Mouse (Mus musculus) midbrain, postnatal 0 days (tissue): ENCODE data around the gene Ptprn2. TPM values are rescaled to one million over a fixed set of nuclear protein-coding genes. Genes with fewer than 3 reads are reported as not detected.

Experiments used
- ATAC-seq: fragments of 200-750 bp; cut with Nextera tagmentation; 2 replicates; pipeline ENCODE4 v1.8.0; 2017; ENCODE audit warnings: moderate number of reproducible peaks, mild to moderate bottlenecking, moderate TSS enrichment, moderate library complexity; ENCODE audit not compliant: low FRiP score
- DNase-seq: peaks from one replicate; pipeline ENCODE4 v3.0.0-alpha.2; 2015; ENCODE audit warnings: low spot score
- H3K27ac ChIP-seq: fragments of 300-500 bp; sonication (generic); 2 replicates; pipeline ENCODE4 v1.5.1; 2014; ENCODE audit warnings: low read depth, mild to moderate bottlenecking, low read length, mixed read lengths
- H3K27me3 ChIP-seq: fragments of 300-500 bp; sonication (generic); 2 replicates; pipeline ENCODE4 v1.6.1; 2014; ENCODE audit warnings: low read length, control low read depth, mixed read lengths; ENCODE audit not compliant: insufficient read depth
- H3K36me3 ChIP-seq: fragments of 300-500 bp; sonication (generic); 2 replicates; pipeline ENCODE4 v1.6.1; 2014; ENCODE audit warnings: low read length, control low read depth, mixed read lengths; ENCODE audit not compliant: insufficient read depth
- H3K4me1 ChIP-seq: fragments of 300-500 bp; sonication (generic); 2 replicates; pipeline ENCODE4 v1.6.1; 2014; ENCODE audit warnings: mild to moderate bottlenecking, control low read depth, antibody characterized with exemption, low read length, mixed read lengths; ENCODE audit not compliant: insufficient read depth
- H3K4me2 ChIP-seq: fragments of 300-500 bp; sonication (generic); 2 replicates; pipeline ENCODE4 v1.6.1; 2014; ENCODE audit warnings: low read depth, mild to moderate bottlenecking, low read length, mixed read lengths; ENCODE audit not compliant: poor library complexity, severe bottlenecking
- H3K4me3 ChIP-seq: fragments of 300-500 bp; sonication (generic); 2 replicates; pipeline ENCODE4 v1.5.1; 2014; ENCODE audit warnings: low read depth, mild to moderate bottlenecking, low read length, moderate library complexity
- H3K9ac ChIP-seq: fragments of 300-500 bp; sonication (generic); replicated peaks from 2 replicates; pipeline ENCODE4 v1.6.1; 2014; ENCODE audit warnings: mild to moderate bottlenecking, low read length, moderate library complexity, mixed read lengths; ENCODE audit not compliant: poor library complexity, severe bottlenecking
- H3K9me3 ChIP-seq: fragments of 300-500 bp; sonication (generic); 2 replicates; pipeline ENCODE4 v1.6.1; 2016; ENCODE audit warnings: low read length, control low read depth
- CTCF ChIP-seq: IDR thresholded peaks from 2 replicates; pipeline ENCODE4 v1.5.1; 2016; ENCODE audit warnings: antibody characterized with exemption, mild to moderate bottlenecking
- WGBS: fragments of 180-500 bp; shearing (Covaris S2); extraction: QIAGEN DNeasy Blood & Tissue Kit; methylation state at CpG from one replicate; pipeline ENCODE4 v1.1.7; 2014; 5-methylcytosine and 5-hydroxymethylcytosine counted together
- polyA plus RNA-seq: library from polyadenylated mRNA; unstranded; fragments of >200 nt; fragmentation: Nextera tagmentation; extraction: Ambion mirVana; gene quantifications from 2 replicates; pipeline ENCODE4 v1.2.1, GENCODE M21; 2015
- total RNA-seq: library from RNA; depleted of rRNA; stranded (reverse); fragments of >200 nt; gene quantifications from 2 replicates; pipeline ENCODE4 v1.2.3, GENCODE M21; 2014

Ptprn2 gene
- total and polyA plus RNA-seq, 2 experiments from 2014 or later: 22.2 to 110 TPM

GRCm38 (mm10) chr12:117250465-117250864 lies 764.9 kb downstream of the Ptprn2 start:
- no peak overlapping the region for H3K4me3 ChIP-seq
- H3K4me1 ChIP-seq: peaks cover 5% of the 10 kb centered on the region; the same call in 1 of the 2 replicates
- no peak overlapping the region for H3K4me2 ChIP-seq
- no peaks in the 10 kb centered on the region for H3K9me3 ChIP-seq
- DNase-seq (no peak), ATAC-seq (peak; percentile 35; the same call in 1 of the 2 replicates)
- TF ChIP-seq CTCF: no peak
- no peak overlapping the region for H3K9ac ChIP-seq
- whole genome bisulfite sequencing: 3% methylated on average over 6 of the region's 6 CpGs
- no peaks in the 10 kb centered on the region for H3K27me3 ChIP-seq
- H3K36me3 ChIP-seq: peaks cover 31% of the 10 kb centered on the region
- H3K27ac ChIP-seq: no peak overlapping the region; the same call in 1 of the 2 replicates

GRCm38 (mm10) chr12:117251663-117252425 lies 766.3 kb downstream of the Ptprn2 start:
- Histone ChIP-seq H3K4me1 (peaks cover 5% of the 10 kb centered on the region; the same call in 1 of the 2 replicates), H3K36me3 (peaks cover 31% of the 10 kb centered on the region)
- peak; percentile 24 for DNase-seq

GRCm38 (mm10) chr12:117252426-117252779 lies 766.9 kb downstream of the Ptprn2 start:
- H3K4me2 ChIP-seq: no peak overlapping the region
- no peak overlapping the region for H3K27ac ChIP-seq
- no peak overlapping the region for H3K4me3 ChIP-seq
- DNase-seq: no peak
- H3K36me3 ChIP-seq: peaks cover 30% of the 10 kb centered on the region
- 20% methylated on average over 3 of the region's 3 CpGs for WGBS
- no peak for TF ChIP-seq CTCF
- no peak overlapping the region for H3K9ac ChIP-seq
- peaks cover 10% of the 10 kb centered on the region for H3K4me1 ChIP-seq
- ATAC-seq: no peak
- H3K27me3 ChIP-seq: no peaks in the 10 kb centered on the region
- no peaks in the 10 kb centered on the region for H3K9me3 ChIP-seq

More at GRCm38 (mm10) chr12:117251663-117252425, 766.3 kb downstream of the Ptprn2 start:
- Histone ChIP-seq H3K27ac (0 out of 2 replicates have a peak overlapping the region, but pooled peaks have one; percentile 38), H3K4me3 (no peak overlapping the region), H3K9ac (no peak overlapping the region), H3K9me3 (no peaks in the 10 kb centered on the region), H3K4me2 (no peak overlapping the region), H3K27me3 (no peaks in the 10 kb centered on the region)
- no peak for TF ChIP-seq CTCF
- ATAC-seq: no peak
- WGBS: 15% methylated on average over 11 of the region's 11 CpGs

- Histone ChIP-seq H3K4me1 (peaks cover 24% of the 10 kb centered on the region), H3K27ac (0 out of 2 replicates have a peak overlapping the region, but pooled peaks have one; percentile 62), H3K4me2 (no peak overlapping the region), H3K27me3 (no peaks in the 10 kb centered on the region), H3K36me3 (peaks cover 17% of the 10 kb centered on the region), H3K4me3 (no peak overlapping the region), H3K9me3 (no peaks in the 10 kb centered on the region), H3K9ac (no peak overlapping the region)
- DNase-seq (no peak), ATAC-seq (no peak)
- WGBS: 59% methylated on average over 9 of the region's 9 CpGs
- TF ChIP-seq CTCF: no peak
Observed at GRCm38 (mm10) chr12:117254356-117254755, 768.8 kb downstream of the Ptprn2 start.

- DNase-seq (peak; percentile 19), ATAC-seq (no peak)
- H3K4me1 ChIP-seq: peaks cover 24% of the 10 kb centered on the region
- H3K4me3 ChIP-seq: no peak overlapping the region
- no peaks in the 10 kb centered on the region for H3K9me3 ChIP-seq
- H3K9ac ChIP-seq: 0 out of 2 replicates have a peak overlapping the region, but pooled peaks have one; percentile 8
- no peaks in the 10 kb centered on the region for H3K27me3 ChIP-seq
- no peak overlapping the region for H3K4me2 ChIP-seq
- 15% methylated on average over 6 of the region's 6 CpGs for WGBS
- peak overlapping the region; percentile 62 for H3K27ac ChIP-seq
- peaks cover 20% of the 10 kb centered on the region for H3K36me3 ChIP-seq
- no peak for TF ChIP-seq CTCF
Observed at GRCm38 (mm10) chr12:117255325-117255724, 769.8 kb downstream of the Ptprn2 start.

- TF ChIP-seq CTCF: no peak
- H3K4me3 ChIP-seq: no peak overlapping the region
- no peaks in the 10 kb centered on the region for H3K27me3 ChIP-seq
- H3K9me3 ChIP-seq: no peaks in the 10 kb centered on the region
- no peak overlapping the region for H3K9ac ChIP-seq
- H3K4me2 ChIP-seq: no peak overlapping the region
- H3K36me3 ChIP-seq: peaks cover 20% of the 10 kb centered on the region
- H3K4me1 ChIP-seq: peaks cover 24% of the 10 kb centered on the region
- WGBS: 60% methylated on average over 2 of the region's 2 CpGs
- ATAC-seq: no peak
- H3K27ac ChIP-seq: peak overlapping the region; percentile 62
- no peak for DNase-seq
Observed at GRCm38 (mm10) chr12:117255776-117256342, 770.3 kb downstream of the Ptprn2 start.
